Mouse (Mus musculus): ENCODE data around the gene Haao.

The Haao gene

DNA sequence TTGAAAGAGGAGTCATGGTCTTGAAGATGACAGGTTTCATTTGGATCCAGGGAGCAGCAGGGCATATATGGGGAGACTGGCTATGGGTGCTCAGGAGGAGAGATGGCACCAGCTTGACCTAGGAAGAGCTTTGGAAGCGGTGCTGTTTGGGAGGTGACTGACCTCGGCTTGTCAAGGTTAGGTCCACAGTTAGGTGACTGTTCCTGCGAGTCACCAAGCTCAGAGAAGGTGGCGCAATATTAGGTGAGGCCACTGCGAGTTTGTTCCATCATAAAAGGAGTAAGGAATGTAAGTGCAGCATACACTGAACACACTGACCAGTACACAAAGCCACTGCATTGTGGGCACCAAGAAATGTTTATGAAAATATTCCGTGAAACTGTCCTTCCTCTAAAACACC is 61.3 kb downstream of the Haao start:
- in situ Hi-C loops (cut with MboI), result no loop called here

DNA sequence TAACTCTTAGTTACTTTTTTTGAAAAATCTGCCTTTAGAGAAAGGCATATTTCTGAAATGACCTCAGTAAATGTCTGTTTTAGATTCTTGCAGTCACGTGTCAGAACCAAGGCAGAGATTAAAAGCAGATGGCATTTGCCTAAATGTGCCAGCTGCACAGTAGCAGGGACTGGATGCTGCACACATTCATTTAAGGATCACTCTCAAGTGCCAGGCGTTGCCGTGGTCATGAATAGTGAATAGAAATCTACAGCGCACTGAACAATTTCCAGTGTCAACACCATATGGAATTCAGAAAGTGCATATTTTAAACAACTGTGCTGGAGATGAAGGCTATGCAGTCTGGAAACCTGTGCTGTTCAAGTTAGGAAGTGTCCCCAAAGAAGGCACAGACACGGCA is 65.0 kb downstream of the Haao start:
- in situ Hi-C loops (cut with MboI), result no loop called here
